Mouse (Mus musculus) megakaryocyte, embryonic 14.5 days (primary cell): ENCODE data around the gene Accsl.

ENCODE experiments used
- FLI1 ChIP-seq: IDR thresholded peaks from 2 replicates; pipeline ENCODE4 v1.6.1; 2012; ENCODE audit warnings: low read length, inconsistent platforms, mixed read lengths
- GATA1 ChIP-seq: IDR thresholded peaks from 3 replicates; pipeline ENCODE4 v1.6.1; 2012; ENCODE audit warnings: mixed read lengths, low read length, inconsistent platforms, borderline replicate concordance

DNA sequence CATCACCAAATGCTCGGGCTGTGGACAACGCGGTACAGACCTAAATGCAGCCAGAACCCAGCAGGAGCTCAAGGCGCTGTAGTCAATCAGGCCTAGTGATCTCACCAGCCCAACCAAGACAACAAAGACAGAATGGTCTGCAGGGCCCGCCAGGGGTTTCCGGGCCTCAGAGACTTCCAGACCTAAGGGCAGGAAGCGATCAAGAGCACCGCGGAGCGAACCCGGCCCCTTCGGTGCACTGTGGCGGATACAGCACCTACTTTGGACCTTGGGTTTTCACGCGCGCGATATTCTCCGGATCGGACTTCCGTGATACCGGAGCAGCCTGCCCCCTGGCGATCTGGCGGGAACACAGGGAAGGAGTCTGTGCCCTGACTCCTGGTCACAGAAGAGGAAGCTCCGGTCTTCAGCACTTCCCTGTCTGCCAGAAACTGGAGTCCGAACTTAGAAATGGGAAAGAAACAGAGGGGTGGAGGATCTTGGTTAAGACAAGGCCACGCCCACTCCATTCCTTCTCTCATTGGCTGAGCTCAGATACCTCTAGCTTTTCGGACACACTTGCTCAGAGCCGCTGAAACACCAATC is 19.4 kb downstream of the Accsl start, which contains the start of gene Accs:
- TF ChIP-seq GATA1 (no peak), FLI1 (no peak)
